Mouse (Mus musculus) telencephalon, adult 2 months (tissue): ENCODE results near the gene Csf2rb.

Experiments used
- DNase-seq: peaks from one replicate; pipeline ENCODE4 v3.0.0-alpha.2; 2011; ENCODE audit warnings: low read depth, low spot score

The Csf2rb gene

DNA sequence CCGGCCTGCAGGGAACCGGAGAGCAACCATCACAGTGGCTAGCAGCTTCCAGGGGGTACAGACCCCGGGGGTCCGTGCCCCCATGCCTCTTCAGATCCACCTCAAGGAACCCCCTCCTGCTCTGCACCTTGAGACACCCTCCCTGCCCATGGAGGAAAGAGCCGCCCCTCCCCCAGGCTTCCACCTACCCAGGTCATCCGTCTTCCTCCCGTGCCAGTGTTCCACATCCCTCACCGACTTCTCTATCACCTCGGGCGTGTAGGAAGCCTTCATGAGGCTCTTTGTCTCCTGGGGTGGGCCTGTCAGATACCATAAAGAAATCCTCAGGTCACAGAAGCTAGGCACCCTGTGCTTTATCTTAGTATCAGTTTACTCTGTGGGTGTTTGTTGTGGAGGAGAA is 53.0 kb downstream of the Csf2rb start:
- no peak for DNase-seq

GRCm38 (mm10) chr15:78380208-78380607 is 54.7 kb downstream of the Csf2rb start:
- peak; percentile 65 for DNase-seq

DNA sequence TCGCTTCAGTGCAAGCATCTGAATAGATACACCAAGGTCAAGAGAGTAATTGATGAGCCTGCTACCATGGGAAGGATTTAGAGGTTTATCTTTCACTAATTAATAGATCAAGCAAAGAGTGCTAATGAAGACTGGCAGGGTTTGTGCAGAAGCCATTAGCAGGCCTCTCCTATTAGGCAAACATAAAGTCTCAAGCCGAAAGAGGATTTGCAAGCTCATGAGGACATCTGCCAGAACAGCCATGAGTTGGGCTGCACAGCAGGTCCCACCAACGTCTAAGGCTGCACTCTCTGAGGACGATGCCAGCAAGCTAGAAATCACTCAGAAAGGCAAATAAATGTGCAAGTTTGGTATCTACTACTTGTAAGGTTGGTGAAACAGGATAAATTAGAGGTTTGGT is 55.2 kb downstream of the Csf2rb start:
- DNase-seq: no peak

GRCm38 (mm10) chr15:78382115-78382514 is 56.6 kb downstream of the Csf2rb start:
- DNase-seq: no peak

DNA sequence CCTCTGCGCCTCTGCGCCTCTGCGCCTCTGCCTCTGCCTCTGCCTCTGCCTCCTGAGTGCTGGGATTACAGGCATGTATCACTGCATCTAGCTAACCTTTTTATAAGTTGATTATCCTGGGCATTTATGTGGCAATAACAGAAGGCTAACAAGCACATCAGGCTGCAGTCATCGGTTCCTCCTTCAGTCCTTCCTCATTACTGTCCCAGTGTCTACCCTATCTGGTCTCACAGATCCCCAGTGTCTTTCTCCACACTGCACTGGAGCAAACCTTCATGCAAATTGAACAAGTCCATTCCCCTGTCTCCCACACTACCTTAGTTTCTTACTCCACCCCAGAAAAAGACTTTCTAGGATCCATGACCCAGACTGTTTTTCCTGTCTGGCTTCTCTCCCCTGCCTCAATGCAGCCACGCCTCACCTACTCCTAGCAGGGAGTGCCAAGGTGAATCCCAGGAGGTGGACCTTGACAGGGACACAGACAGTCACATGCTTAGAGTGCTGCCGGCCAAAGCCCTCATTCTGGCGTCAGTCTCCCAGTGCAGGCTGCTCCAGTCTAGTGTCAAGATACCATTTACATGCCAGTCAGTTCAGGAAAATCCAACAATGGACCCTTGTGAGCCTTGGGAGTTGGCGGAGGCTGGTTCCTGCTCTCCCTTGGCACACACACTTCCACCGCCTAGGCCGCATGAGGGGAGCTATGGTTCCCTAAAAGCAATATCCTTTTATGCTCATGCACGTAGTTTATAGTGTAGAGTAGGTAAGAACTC is 58.1 kb downstream of the Csf2rb start:
- no peak for DNase-seq

- DNase-seq: no peak
Measured at GRCm38 (mm10) chr15:78384220-78385116, 58.9 kb downstream of the Csf2rb start.

DNA sequence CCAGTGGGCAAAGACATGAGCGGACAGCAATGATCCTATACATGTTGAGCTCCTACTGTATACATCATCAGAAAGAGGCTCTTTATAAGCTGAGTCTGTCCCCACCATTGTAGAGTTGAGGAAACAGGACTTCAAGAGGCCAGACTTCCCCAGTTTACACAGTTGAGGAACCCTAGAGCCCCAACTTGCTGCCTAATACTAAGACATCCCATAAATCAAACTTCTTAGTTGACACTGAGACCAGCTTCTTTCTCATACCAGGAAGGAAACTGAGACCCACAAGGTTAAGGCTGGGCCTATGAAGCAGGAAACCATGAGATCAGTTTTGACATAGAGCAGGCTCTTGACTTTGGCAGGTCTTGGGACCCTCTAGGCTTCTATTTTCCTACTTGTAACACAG is 60.0 kb downstream of the Csf2rb start:
- DNase-seq: no peak

DNA sequence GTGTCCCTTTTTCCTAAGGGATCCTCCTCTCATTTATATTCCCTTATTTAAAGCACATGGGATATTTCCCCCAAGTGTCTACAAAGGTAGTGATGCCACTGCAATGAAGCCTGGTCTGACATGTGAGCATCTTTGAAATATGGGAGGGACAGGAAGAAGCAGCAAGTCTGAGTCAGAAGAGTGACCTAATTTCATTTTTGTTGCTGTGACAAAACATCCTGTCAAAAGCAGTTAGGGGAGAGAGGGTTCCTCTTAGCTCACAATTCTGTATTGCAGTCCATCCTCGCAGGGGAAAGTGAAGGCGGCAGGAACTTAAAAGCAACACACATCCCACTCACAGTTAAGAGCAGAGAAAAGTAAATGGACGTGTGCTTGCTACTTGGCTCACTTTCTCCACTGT is 65.3 kb downstream of the Csf2rb start:
- DNase-seq: no peak

DNA sequence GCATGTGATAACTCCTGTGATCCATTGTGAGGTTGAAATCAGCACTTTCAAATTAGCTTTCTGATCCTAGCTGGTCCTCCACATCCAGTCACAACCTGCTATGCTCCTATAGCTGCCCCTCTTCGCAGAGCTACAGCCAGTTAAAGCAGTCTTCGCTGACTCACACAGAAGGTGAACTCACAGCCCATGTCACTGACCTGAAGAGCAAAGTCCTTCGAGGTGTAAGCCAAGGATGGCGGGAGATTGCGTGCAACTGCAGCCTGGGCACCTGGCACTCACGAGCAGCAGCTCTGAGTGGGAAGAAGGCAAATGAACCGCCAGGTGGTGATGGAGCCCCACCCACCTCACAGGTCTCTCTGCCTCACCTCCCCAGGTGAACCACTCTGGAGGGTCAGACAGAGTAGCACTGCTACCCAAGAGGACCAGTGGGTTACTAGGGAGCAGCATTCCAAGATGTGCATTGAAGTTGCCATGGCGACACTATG is 70.0 kb downstream of the Csf2rb start, which contains the start of gene Tex33:
Gene Tex33, minus strand, starts transcription at position 435 of the 485 bp plus-strand sequence.
- DNase-seq: no peak

DNA sequence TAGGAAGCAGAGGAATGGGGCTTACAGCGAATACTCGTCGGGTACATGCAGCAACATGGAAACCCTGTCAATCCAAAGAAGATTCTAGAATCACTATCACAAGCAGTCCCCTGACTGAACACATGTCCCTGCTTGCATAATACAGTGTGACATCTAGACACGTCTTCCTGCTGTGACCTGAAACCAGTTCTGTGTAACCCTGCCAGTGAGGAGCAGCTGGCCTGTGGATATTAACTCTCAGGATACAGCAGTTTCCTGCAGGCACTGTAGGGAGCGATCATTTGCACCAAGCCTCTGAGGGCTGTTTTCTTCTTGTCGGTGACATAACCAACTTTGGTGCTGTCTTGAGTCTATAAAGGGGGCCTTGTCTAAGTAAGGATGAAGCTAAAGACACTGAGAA is 75.8 kb downstream of the Csf2rb start:
- no peak for DNase-seq

GRCm38 (mm10) chr15:78401921-78402320 is 76.4 kb downstream of the Csf2rb start:
- DNase-seq: no peak

- no peak for DNase-seq
Measured at GRCm38 (mm10) chr15:78402423-78402822, 76.9 kb downstream of the Csf2rb start.

DNA sequence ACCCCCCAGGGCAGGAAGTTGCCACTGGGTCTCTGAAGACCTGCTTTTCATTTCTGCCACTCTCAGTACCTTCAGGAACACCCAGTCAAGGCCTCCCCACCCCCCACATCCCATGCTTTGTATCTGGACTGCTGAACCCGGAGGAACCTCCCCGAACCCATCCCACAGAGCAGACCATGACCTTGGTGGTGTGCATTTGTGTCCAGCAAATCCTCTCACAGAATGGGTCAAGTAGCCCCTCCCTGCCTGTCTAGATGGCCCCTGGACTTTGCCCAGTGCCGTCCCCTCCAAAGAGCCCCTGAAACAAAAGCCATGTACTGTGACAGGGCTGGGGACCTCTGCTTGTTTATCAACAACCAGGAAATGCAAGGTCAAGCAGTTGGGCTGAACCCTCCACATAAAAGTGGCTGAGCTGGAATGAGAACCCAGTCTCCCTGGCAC is 77.8 kb downstream of the Csf2rb start:
- DNase-seq: no peak
